In genomic region chr9:17675519-17675918, GRCm38 (mm10) we compare ENCODE assay signal across 27 mouse cellular contexts.
A peak's percentile ranks its signal among the peaks of the same experiment; 100 is the strongest.
DNase-seq lines count a peak whose midpoint lies in the region; ATAC-seq and TF ChIP-seq lines count a peak whose summit lies in the region.
"Had no signal": no experiment of that assay in that cellular context is flagged by ENCODE, and none has a peak within 500 bp of the region (broad histone marks: within the 10 kb centered on the region; RNA-seq: fewer than 3 reads in every experiment).

No protein-coding gene starts in this region.

- 58% methylated on average over 1 of the region's 1 CpGs for WGBS in kidney, adult 2 months
- 84% methylated on average over 1 of the region's 1 CpGs for WGBS in kidney, embryonic 14.5 days
- 71% methylated on average over 1 of the region's 1 CpGs for WGBS in intestine, embryonic 16.5 days
- WGBS in small intestine, adult 2 months = 24% methylated on average over 1 of the region's 1 CpGs
- WGBS in stomach, embryonic 16.5 days = 44% methylated on average over 1 of the region's 1 CpGs

- no peak overlapping the region for H3K27ac ChIP-seq in kidney, adult 2 months (ENCODE audit: insufficient read depth, low read depth, low read length)
- no peak overlapping the region for H3K27ac ChIP-seq in kidney, embryonic 14.5 days (ENCODE audit: low read depth, low read length)
- no peak overlapping the region; the same call in 1 of the 2 replicates for H3K27ac ChIP-seq in intestine, embryonic 16.5 days (ENCODE audit: low read length)
- H3K27ac ChIP-seq in small intestine, adult 2 months (ENCODE audit: insufficient read depth, low read depth, low read length) = peak overlapping the region; percentile 86; the same call in 1 of the 2 replicates
- H3K27ac ChIP-seq in stomach, embryonic 16.5 days (ENCODE audit: low read length) = no peak overlapping the region
- H3K27ac ChIP-seq: forebrain, embryonic 10.5 days; forebrain, embryonic 13.5 days; gastrocnemius, adult 2 months; heart, embryonic 15.5 days; hindbrain, embryonic 10.5 days; hindbrain, embryonic 13.5 days had no signal

- no peaks in the 10 kb centered on the region for H3K9me3 ChIP-seq in kidney, embryonic 14.5 days (ENCODE audit: control insufficient read depth, low read length)
- H3K9me3 ChIP-seq in intestine, embryonic 16.5 days (ENCODE audit: control insufficient read depth, low read length) = no peaks in the 10 kb centered on the region
- no peaks in the 10 kb centered on the region for H3K9me3 ChIP-seq in stomach, embryonic 16.5 days (replicated peaks; ENCODE audit: control insufficient read depth, low read length)
- H3K9me3 ChIP-seq: forebrain, embryonic 10.5 days; forebrain, embryonic 13.5 days; heart, embryonic 12.5 days; heart, embryonic 15.5 days; hindbrain, embryonic 10.5 days; hindbrain, embryonic 13.5 days had no signal

- no peaks in the 10 kb centered on the region for H3K27me3 ChIP-seq in kidney, adult 2 months (replicated peaks; ENCODE audit: control insufficient read depth, insufficient read depth, low read length)
- no peaks in the 10 kb centered on the region for H3K27me3 ChIP-seq in kidney, embryonic 14.5 days (ENCODE audit: control insufficient read depth, insufficient read depth, low read length)
- no peaks in the 10 kb centered on the region for H3K27me3 ChIP-seq in intestine, embryonic 16.5 days (replicated peaks; ENCODE audit: control insufficient read depth, insufficient read depth, low read length)
- no peaks in the 10 kb centered on the region for H3K27me3 ChIP-seq in small intestine, adult 2 months (ENCODE audit: control insufficient read depth, insufficient read depth, low read length)
- H3K27me3 ChIP-seq in stomach, embryonic 16.5 days (ENCODE audit: control insufficient read depth, insufficient read depth, low read length) = no peaks in the 10 kb centered on the region
- H3K27me3 ChIP-seq: forebrain, embryonic 13.5 days; heart, embryonic 12.5 days; heart, embryonic 15.5 days; hindbrain, embryonic 13.5 days; Patski had no signal

- no peaks in the 10 kb centered on the region for H3K4me1 ChIP-seq in kidney, adult 2 months (ENCODE audit: control insufficient read depth, insufficient read depth, low read length)
- no peaks in the 10 kb centered on the region for H3K4me1 ChIP-seq in kidney, embryonic 14.5 days (ENCODE audit: control insufficient read depth, insufficient read depth, low read length)
- H3K4me1 ChIP-seq in intestine, embryonic 16.5 days (ENCODE audit: control insufficient read depth, insufficient read depth, low read length) = no peaks in the 10 kb centered on the region
- no peaks in the 10 kb centered on the region for H3K4me1 ChIP-seq in small intestine, adult 2 months (ENCODE audit: control insufficient read depth, insufficient read depth, insufficient read length, low read length)
- no peaks in the 10 kb centered on the region for H3K4me1 ChIP-seq in stomach, embryonic 16.5 days (ENCODE audit: control insufficient read depth, insufficient read depth, low read length)
- H3K4me1 ChIP-seq: forebrain, embryonic 10.5 days; forebrain, embryonic 13.5 days; heart, embryonic 12.5 days; heart, embryonic 15.5 days; hindbrain, embryonic 10.5 days; hindbrain, embryonic 13.5 days had no signal

- ATAC-seq in kidney, embryonic 14.5 days (ENCODE audit: low FRiP score, low TSS enrichment) = no peak
- ATAC-seq in intestine, embryonic 16.5 days = peak; percentile 100
- ATAC-seq in stomach, embryonic 16.5 days (ENCODE audit: insufficient read depth, low FRiP score) = peak; percentile 87
- ATAC-seq: forebrain, embryonic 13.5 days; forebrain, embryonic 16.5 days; hindbrain, embryonic 16.5 days; Patski had no signal

- H3K9ac ChIP-seq in kidney, embryonic 14.5 days (ENCODE audit: low read depth, low read length) = no peak overlapping the region
- no peak overlapping the region for H3K9ac ChIP-seq in intestine, embryonic 16.5 days (ENCODE audit: low read depth, low read length)
- no peak overlapping the region for H3K9ac ChIP-seq in stomach, embryonic 16.5 days (ENCODE audit: low read length)
- H3K9ac ChIP-seq: forebrain, embryonic 13.5 days; heart, embryonic 12.5 days; heart, embryonic 15.5 days; hindbrain, embryonic 13.5 days had no signal

- H3K4me3 ChIP-seq in kidney, adult 2 months (ENCODE audit: insufficient read depth, low read depth, low read length) = no peak overlapping the region
- no peak overlapping the region for H3K4me3 ChIP-seq in kidney, embryonic 14.5 days (ENCODE audit: low read length)
- H3K4me3 ChIP-seq in intestine, embryonic 16.5 days (ENCODE audit: low read length) = no peak overlapping the region
- H3K4me3 ChIP-seq in small intestine, adult 2 months (ENCODE audit: low read depth, low read length) = no peak overlapping the region
- no peak overlapping the region for H3K4me3 ChIP-seq in stomach, embryonic 16.5 days (replicated peaks; ENCODE audit: low read length)
- H3K4me3 ChIP-seq: forebrain, embryonic 10.5 days; forebrain, embryonic 13.5 days; gastrocnemius, adult 2 months; heart, embryonic 12.5 days; heart, embryonic 15.5 days; hindbrain, embryonic 10.5 days; hindbrain, embryonic 13.5 days had no signal

- H3K4me2 ChIP-seq in kidney, embryonic 14.5 days (replicated peaks; ENCODE audit: low read depth, low read length) = no peak overlapping the region
- H3K4me2 ChIP-seq in intestine, embryonic 16.5 days (ENCODE audit: low read depth, low read length) = peak overlapping the region; percentile 30; the same call in 1 of the 2 replicates
- no peak overlapping the region for H3K4me2 ChIP-seq in stomach, embryonic 16.5 days (ENCODE audit: low read depth, low read length)
- H3K4me2 ChIP-seq: forebrain, embryonic 13.5 days; heart, embryonic 12.5 days; heart, embryonic 15.5 days; hindbrain, embryonic 13.5 days had no signal

- DNase-seq in kidney, adult 2 months = peak; percentile 0
- DNase-seq in cerebellum, postnatal 14 days = no peak
- DNase-seq in T-cell, adult 2 months (ENCODE audit: low spot score) = no peak
- no peak for DNase-seq in layer of hippocampus, postnatal 10 days (ENCODE audit: low spot score in 2 of 2)
- DNase-seq: adrenal gland, adult 2 months; adrenal gland, postnatal 14 days; cerebellum, adult 11-12 months; cerebellum, adult 8-10 months; cerebellum, postnatal 10 days; gastrocnemius, adult 2 months; gastrocnemius, postnatal 14 days; heart, adult 18-20 months; heart, postnatal 10 days; heart, postnatal 36 days had no signal

- no peak for TF ChIP-seq CTCF in kidney, adult 2 months (conservative IDR thresholded peaks at IDR 0.05; ENCODE audit: insufficient read depth, insufficient read length, low read depth, low read length)
- TF ChIP-seq CTCF in small intestine, adult 2 months (IDR thresholded peaks at IDR 0.05; ENCODE audit: extremely low read depth, insufficient read length, insufficient replicate concordance, low read depth, low read length) = no peak

- H3K36me3 ChIP-seq in kidney, adult 2 months (ENCODE audit: control insufficient read depth, insufficient read depth, low read length) = no peaks in the 10 kb centered on the region
- no peaks in the 10 kb centered on the region for H3K36me3 ChIP-seq in kidney, embryonic 14.5 days (ENCODE audit: control insufficient read depth, insufficient read depth, low read length)
- no peaks in the 10 kb centered on the region for H3K36me3 ChIP-seq in intestine, embryonic 16.5 days (ENCODE audit: control insufficient read depth, insufficient read depth, low read length)
- H3K36me3 ChIP-seq in small intestine, adult 2 months (ENCODE audit: control insufficient read depth, insufficient read depth, low read length) = no peaks in the 10 kb centered on the region
- H3K36me3 ChIP-seq in stomach, embryonic 16.5 days (ENCODE audit: control insufficient read depth, insufficient read depth, low read length) = no peaks in the 10 kb centered on the region
- H3K36me3 ChIP-seq: forebrain, embryonic 10.5 days; heart, embryonic 12.5 days; heart, embryonic 15.5 days; hindbrain, embryonic 10.5 days; hindbrain, embryonic 13.5 days had no signal

- TF ChIP-seq POLR2A in kidney, adult 2 months (IDR thresholded peaks at IDR 0.05; ENCODE audit: low read depth, low read length) = no peak
- TF ChIP-seq POLR2A in small intestine, adult 2 months (IDR thresholded peaks at IDR 0.05; ENCODE audit: low read depth, low read length) = no peak
